Mouse (Mus musculus): ENCODE data around the gene Gnat2. TPM values are rescaled to one million over a fixed set of nuclear protein-coding genes. Genes with fewer than 3 reads are reported as not detected.

Gene Gnat2
- polyA plus RNA-seq, 1 experiment from 2014 or later, result 0.61 TPM

DNA sequence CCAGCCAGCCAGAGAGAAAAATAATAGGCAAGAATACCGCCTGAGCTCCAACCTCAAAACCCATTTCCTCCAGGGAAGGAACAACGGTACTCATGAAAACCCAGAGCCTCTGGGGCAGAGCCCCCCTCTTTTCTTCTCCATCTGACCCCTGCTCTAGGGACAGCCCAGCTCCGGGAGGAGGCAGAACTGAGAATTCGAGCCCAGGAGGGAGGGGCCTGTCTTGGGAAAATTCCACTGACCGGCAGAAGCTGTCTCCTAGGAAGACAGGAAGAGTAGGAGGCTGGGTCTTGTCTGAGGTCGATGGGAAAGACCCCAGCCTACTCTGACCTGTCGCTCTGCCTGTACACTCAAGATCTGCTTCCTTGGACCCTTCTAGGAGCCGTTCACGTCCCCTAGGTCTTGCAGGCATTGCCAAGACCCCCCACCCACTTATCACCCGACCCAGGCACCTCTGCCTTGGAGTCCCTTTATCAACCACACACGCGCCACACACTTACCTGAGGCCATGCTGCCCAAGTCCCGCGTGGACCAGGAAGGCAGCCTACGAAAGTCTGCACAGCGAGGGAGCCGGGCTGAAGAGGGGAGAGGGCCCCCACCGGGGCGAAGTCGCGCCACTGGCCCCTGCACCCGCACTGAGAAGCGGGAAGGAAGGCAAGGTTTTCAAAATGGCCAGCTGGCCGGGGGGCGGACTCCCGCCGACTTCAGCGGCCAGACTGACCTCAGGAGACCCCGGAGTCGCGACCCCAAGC, 6.7 kb upstream of the Gnat2 start:
- peak overlapping the region; percentile 89 for H3K27ac ChIP-seq (replicated peaks)
- H3K4me1 ChIP-seq, result peaks cover 79% of the 10 kb centered on the region
- WGBS, result under 1% methylated on average over 31 of the region's 31 CpGs

DNA sequence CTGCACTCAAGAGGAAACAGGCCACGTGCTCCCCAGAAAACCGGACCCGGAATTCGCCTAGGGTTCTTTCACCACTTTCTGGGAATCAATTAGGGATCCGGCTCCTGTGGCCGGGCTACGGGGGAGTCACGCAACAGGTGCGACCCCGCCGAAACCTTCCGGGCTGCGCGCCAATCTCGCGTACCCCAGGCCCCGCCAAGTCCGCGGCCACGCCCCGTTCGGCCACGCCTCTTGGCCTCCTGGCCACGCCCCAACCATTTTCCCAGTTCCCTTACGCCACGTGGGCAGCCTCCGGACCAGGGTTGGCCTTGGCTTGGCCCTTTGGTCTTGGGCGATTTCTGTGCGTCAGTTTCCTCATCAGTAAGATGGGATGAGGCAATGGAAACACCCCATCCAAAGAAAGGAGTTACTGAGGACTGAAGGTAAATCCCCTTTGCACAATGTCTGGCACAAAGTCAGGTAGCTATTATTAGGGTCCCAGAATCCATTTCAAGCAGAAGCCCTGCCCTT, 6.1 kb upstream of the Gnat2 start, which contains the start of gene Ampd2:
Gene Ampd2, minus strand, starts transcription at position 182 of the 510 bp plus-strand sequence.
- H3K27ac ChIP-seq (replicated peaks), result peak within 1 kb of the TSS; percentile 89
- H3K9ac ChIP-seq, result peak within 1 kb of the TSS; percentile 67
- H3K36me3 ChIP-seq, result no peaks in the 10 kb centered on the region
- H3K27me3 ChIP-seq, result no peaks in the 10 kb centered on the region
- no peak for ATAC-seq (ENCODE audit: insufficient number of reproducible peaks, low FRiP score, low TSS enrichment, low read depth)
- under 1% methylated on average over 29 of the region's 29 CpGs for WGBS
- peaks cover 77% of the 10 kb centered on the region for H3K4me1 ChIP-seq
- peak within 1 kb of the TSS; percentile 67 for H3K4me3 ChIP-seq (replicated peaks)
- H3K9me3 ChIP-seq (replicated peaks), result no peaks in the 10 kb centered on the region
- peak within 1 kb of the TSS; percentile 100 for H3K4me2 ChIP-seq (replicated peaks)

More for the DNA sequence above, 6.7 kb upstream of the Gnat2 start:
- H3K36me3 ChIP-seq, result 0 out of 2 replicates have a peak, but pooled peaks cover 3% of the 10 kb centered on the region
- no peaks in the 10 kb centered on the region for H3K9me3 ChIP-seq (replicated peaks)
- H3K27me3 ChIP-seq, result no peaks in the 10 kb centered on the region
- H3K9ac ChIP-seq, result peak overlapping the region; percentile 67
- H3K4me3 ChIP-seq (replicated peaks), result peak overlapping the region; percentile 67
- peak; percentile 71 for ATAC-seq (ENCODE audit: insufficient number of reproducible peaks, low FRiP score, low TSS enrichment, low read depth)
- H3K4me2 ChIP-seq (replicated peaks), result peak overlapping the region; percentile 100

DNA sequence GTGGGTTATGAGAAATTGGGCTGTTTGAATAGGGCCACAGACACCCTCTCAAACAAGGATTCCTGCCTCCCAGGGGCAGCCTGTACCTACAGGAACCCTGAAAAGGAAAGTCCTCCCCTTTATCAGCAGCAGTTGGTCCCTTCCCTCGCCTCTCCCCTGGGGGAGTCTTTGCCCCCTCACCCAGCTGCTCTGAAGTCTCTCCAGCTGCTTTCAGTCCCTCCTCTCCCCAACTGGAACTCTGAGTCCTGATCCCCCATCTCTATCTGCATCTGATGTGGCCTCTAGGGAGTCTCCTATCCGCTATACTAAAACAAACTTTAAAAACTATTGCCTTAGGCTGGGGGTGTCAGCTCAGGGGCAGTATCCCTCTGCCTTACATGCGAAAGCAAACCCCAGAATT, 5.3 kb upstream of the Gnat2 start:
- no peak overlapping the region for H3K4me2 ChIP-seq (replicated peaks)
- no peak overlapping the region; the same call in 1 of the 2 replicates for H3K27ac ChIP-seq (replicated peaks)
- no peaks in the 10 kb centered on the region for H3K9me3 ChIP-seq (replicated peaks)
- H3K9ac ChIP-seq, result no peak overlapping the region
- H3K4me1 ChIP-seq, result peaks cover 69% of the 10 kb centered on the region
- no peaks in the 10 kb centered on the region for H3K36me3 ChIP-seq
- WGBS, result 83% methylated on average over 3 of the region's 3 CpGs
- no peak for ATAC-seq (ENCODE audit: insufficient number of reproducible peaks, low FRiP score, low TSS enrichment, low read depth)
- H3K4me3 ChIP-seq (replicated peaks), result no peak overlapping the region
- no peaks in the 10 kb centered on the region for H3K27me3 ChIP-seq

DNA sequence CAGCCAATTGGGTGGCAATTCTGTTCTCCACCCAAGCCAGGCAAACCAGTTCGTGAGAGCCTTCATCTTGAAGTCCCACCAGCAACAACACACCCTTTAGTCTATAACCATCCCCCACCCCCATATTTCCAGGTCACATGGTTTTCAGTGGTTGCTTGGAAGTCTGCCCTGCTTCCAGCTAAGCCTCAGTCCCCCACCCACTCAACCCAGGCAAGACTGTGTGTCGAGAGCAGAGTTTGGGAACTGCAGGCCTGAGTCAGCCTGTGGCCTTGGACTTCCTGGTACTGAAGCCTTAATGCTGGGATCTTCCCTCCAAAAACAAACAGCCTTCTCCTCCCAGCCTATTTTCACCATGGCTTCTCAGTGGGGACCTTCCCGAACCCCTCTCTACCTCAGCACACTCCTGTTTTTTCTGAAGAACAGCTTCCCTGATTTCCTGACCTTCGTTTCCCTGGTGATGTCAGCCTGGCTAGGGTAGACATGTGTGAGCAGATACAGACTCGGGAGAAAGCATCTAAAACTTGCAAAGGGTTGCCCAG, 3.7 kb upstream of the Gnat2 start:
- Histone ChIP-seq H3K36me3 (no peaks in the 10 kb centered on the region), H3K9me3 (replicated peaks) (no peaks in the 10 kb centered on the region), H3K9ac (no peak overlapping the region), H3K4me3 (replicated peaks) (no peak overlapping the region), H3K27me3 (no peaks in the 10 kb centered on the region), H3K27ac (replicated peaks) (0 out of 2 replicates have a peak overlapping the region, but pooled peaks have one; percentile 34), H3K4me2 (replicated peaks) (no peak overlapping the region), H3K4me1 (peaks cover 55% of the 10 kb centered on the region)
- ATAC-seq (ENCODE audit: insufficient number of reproducible peaks, low FRiP score, low TSS enrichment, low read depth), result no peak
- 31% methylated on average over 5 of the region's 5 CpGs for WGBS

DNA sequence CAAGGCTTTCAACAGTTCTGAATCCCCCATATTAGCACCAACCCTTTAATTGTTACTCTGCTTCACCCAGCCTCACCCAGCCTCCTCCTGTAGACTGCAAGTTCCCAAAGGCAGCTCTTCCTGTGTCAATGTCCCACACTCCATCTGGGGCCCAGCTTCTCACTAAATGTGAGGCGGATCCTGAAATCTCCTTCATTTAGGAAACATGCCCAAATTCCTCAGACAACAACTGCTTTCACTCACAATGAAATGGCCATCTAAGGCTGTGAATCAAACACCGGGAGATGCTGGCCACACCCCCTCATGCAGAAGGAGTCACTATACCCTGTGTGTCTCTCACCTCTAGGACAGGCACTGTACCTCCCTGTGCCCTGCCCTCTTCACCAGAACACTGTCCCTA, 2.7 kb upstream of the Gnat2 start:
- no peak overlapping the region for H3K9ac ChIP-seq
- ATAC-seq (ENCODE audit: insufficient number of reproducible peaks, low FRiP score, low TSS enrichment, low read depth), result no peak
- H3K4me3 ChIP-seq (replicated peaks), result no peak overlapping the region
- H3K9me3 ChIP-seq (replicated peaks), result no peaks in the 10 kb centered on the region
- H3K4me1 ChIP-seq, result peaks cover 45% of the 10 kb centered on the region
- H3K27me3 ChIP-seq, result no peaks in the 10 kb centered on the region
- 32% methylated on average over 2 of the region's 2 CpGs for WGBS
- peak overlapping the region; percentile 48; the same call in 1 of the 2 replicates for H3K27ac ChIP-seq (replicated peaks)
- H3K36me3 ChIP-seq, result no peaks in the 10 kb centered on the region
- H3K4me2 ChIP-seq (replicated peaks), result no peak overlapping the region

DNA sequence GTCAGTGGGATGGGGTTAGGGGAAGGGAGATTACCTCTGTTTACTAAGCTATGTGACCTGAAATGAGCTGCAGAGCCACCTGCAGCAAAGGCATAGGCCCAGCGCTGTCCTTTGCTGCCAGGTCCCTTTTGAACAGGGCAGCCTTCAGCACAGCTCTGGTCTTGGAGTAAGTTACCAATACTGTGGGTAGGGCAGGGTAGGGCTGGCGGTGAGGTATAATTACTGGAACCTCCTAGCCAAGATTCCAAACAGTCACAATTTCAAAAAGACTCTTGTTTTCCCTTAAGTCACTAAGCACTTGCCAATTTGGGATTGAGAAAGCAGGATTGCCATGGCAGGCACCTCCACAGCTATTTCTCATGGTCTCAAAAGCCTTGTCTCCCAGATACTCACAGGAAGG, 2.0 kb upstream of the Gnat2 start:
- peaks cover 40% of the 10 kb centered on the region for H3K4me1 ChIP-seq
- peak overlapping the region; percentile 48; the same call in 1 of the 2 replicates for H3K27ac ChIP-seq (replicated peaks)
- H3K4me3 ChIP-seq (replicated peaks), result no peak overlapping the region
- no peak overlapping the region for H3K9ac ChIP-seq
- H3K36me3 ChIP-seq, result no peaks in the 10 kb centered on the region
- no peaks in the 10 kb centered on the region for H3K27me3 ChIP-seq
- 72% methylated on average over 2 of the region's 2 CpGs for WGBS
- H3K9me3 ChIP-seq (replicated peaks), result no peaks in the 10 kb centered on the region
- no peak overlapping the region for H3K4me2 ChIP-seq (replicated peaks)
- ATAC-seq (ENCODE audit: insufficient number of reproducible peaks, low FRiP score, low TSS enrichment, low read depth), result no peak

DNA sequence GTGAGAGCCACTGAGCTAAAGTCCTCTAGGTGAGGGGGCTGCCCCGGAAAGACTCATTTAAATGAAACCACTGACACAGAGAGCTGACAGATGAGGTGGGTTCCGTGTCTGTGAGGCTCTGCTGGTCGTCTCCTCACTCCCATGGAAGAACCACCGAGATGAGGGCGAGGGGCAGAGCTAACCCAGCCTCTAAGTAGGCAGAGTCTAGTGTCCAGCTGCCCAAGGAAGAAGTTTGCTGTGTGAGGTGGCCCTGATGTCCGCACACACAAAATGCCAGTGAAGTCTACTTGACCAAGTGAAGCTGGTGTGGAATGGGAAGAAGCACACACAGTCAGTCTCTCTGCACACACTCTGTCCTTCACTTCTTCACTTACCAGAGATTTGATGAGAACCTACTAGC, 559 bp upstream of the Gnat2 start:
- H3K27ac ChIP-seq (replicated peaks), result no peak overlapping the region
- H3K27me3 ChIP-seq, result no peaks in the 10 kb centered on the region
- peaks cover 25% of the 10 kb centered on the region for H3K4me1 ChIP-seq
- H3K4me2 ChIP-seq (replicated peaks), result no peak overlapping the region
- WGBS, result 77% methylated on average over 6 of the region's 6 CpGs
- H3K9ac ChIP-seq, result no peak overlapping the region
- no peaks in the 10 kb centered on the region for H3K36me3 ChIP-seq
- H3K4me3 ChIP-seq (replicated peaks), result no peak overlapping the region
- ATAC-seq (ENCODE audit: insufficient number of reproducible peaks, low FRiP score, low TSS enrichment, low read depth), result no peak
- H3K9me3 ChIP-seq (replicated peaks), result no peaks in the 10 kb centered on the region

DNA sequence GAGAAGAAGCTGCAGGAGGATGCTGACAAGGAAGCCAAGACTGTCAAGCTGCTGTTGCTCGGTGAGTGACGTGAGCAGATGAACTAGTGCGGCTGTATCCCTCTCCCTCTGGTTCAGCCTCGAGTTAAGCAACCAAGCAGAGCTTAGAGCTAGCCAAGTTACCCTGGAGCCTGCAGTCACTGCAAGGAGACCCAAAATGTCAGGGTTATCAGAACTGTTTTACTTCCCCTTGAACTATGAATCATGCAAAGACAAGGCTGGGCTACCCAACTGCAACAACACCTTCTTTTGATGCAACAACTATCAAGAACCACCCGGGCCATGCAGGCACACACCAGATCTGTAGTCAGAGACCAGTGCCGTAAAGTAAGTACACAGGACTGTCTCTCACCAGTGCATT, 717 bp downstream of the Gnat2 start:
- Histone ChIP-seq H3K9ac (no peak overlapping the region), H3K4me3 (replicated peaks) (no peak overlapping the region), H3K27me3 (no peaks in the 10 kb centered on the region), H3K4me2 (replicated peaks) (no peak overlapping the region), H3K4me1 (peaks cover 18% of the 10 kb centered on the region), H3K27ac (replicated peaks) (no peak overlapping the region), H3K9me3 (replicated peaks) (no peaks in the 10 kb centered on the region), H3K36me3 (no peaks in the 10 kb centered on the region)
- no peak for ATAC-seq (ENCODE audit: insufficient number of reproducible peaks, low FRiP score, low TSS enrichment, low read depth)
- 55% methylated on average over 6 of the region's 6 CpGs for WGBS

DNA sequence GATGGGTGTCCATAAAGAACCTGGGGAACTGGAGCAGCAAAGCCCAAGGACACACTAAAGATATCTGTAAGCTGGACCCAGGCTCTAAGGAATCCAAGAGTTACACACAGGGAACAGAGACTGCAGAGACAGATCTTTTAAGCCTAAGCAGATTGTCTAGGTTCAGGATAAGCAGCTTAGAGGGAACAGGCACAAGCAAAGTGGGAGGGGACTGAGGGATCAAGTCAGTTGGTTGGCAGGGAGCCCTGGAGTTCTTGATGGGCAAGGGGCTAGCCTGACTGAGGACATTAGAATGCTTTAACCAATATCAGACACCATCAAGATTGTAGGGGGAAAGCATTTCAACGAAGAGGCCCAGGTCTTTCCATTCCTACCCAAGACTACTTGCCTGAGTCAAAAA, 1.6 kb downstream of the Gnat2 start:
- Histone ChIP-seq H3K27me3 (no peaks in the 10 kb centered on the region), H3K9ac (no peak overlapping the region), H3K36me3 (no peaks in the 10 kb centered on the region), H3K4me1 (peaks cover 12% of the 10 kb centered on the region), H3K9me3 (replicated peaks) (no peaks in the 10 kb centered on the region), H3K4me3 (replicated peaks) (no peak overlapping the region), H3K27ac (replicated peaks) (no peak overlapping the region), H3K4me2 (replicated peaks) (no peak overlapping the region)
- 89% methylated on average over 1 of the region's 1 CpGs for WGBS
- ATAC-seq (ENCODE audit: insufficient number of reproducible peaks, low FRiP score, low TSS enrichment, low read depth), result no peak

DNA sequence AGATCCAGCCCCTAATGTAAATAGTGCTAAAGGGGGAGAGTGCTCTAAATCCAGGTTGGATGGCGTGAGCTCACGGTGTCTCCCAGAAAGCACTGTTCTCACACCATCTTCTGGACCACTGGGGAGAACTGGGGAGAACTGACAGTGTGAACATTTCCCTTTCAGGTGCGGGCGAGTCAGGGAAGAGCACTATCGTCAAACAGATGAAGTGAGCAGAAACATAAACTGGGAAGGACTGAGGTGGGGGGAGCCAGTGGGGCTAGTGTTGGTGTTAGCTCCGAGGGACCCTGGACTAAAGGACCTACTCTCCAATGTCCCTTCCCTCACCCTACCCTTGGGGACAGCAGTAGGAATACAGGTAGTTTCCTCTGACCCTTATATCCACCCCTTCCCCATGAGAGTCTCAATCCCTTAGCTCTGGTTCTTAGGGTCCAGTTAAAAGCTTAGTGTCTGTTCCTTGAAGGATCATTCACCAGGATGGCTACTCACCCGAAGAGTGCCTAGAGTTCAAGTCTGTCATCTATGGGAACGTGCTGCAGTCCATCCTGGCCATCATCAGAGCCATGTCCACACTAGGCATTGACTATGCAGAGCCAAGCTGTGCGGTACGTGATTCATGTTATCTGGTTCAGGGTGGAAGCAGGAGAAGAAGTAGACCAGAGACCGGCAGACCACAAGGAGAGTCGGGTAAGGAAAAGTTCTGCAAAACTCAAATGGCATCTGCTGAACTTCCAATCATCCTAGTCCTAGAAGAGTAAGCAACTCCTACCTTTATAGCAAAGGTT, 2.6 kb downstream of the Gnat2 start:
- no peak overlapping the region for H3K4me3 ChIP-seq (replicated peaks)
- no peak overlapping the region for H3K4me2 ChIP-seq (replicated peaks)
- no peaks in the 10 kb centered on the region for H3K9me3 ChIP-seq (replicated peaks)
- WGBS, result 92% methylated on average over 12 of the region's 12 CpGs
- no peaks in the 10 kb centered on the region for H3K27me3 ChIP-seq
- H3K9ac ChIP-seq, result no peak overlapping the region
- ATAC-seq (ENCODE audit: insufficient number of reproducible peaks, low FRiP score, low TSS enrichment, low read depth), result no peak
- H3K36me3 ChIP-seq, result no peaks in the 10 kb centered on the region
- H3K4me1 ChIP-seq, result peaks cover 2% of the 10 kb centered on the region
- H3K27ac ChIP-seq (replicated peaks), result no peak overlapping the region

DNA sequence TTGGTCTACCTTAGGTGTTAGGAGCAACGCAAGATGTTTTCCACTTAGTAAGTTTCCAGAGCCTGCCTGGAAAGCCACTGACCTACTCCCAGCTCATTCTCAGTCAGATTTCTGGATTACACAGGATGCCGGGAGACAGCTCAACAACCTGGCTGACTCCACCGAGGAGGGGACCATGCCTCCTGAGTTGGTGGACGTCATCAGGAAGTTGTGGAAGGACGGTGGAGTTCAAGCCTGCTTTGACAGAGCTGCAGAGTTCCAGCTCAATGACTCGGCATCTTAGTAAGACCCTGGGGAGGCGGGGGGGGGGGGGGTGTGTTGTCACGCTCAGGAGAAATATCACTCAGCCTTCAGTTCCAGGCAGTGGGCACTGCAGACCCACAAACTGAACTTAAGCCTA, 3.6 kb downstream of the Gnat2 start:
- H3K4me1 ChIP-seq, result no peaks in the 10 kb centered on the region
- no peaks in the 10 kb centered on the region for H3K9me3 ChIP-seq (replicated peaks)
- H3K4me2 ChIP-seq (replicated peaks), result no peak overlapping the region
- H3K27ac ChIP-seq (replicated peaks), result no peak overlapping the region
- H3K9ac ChIP-seq, result no peak overlapping the region
- H3K4me3 ChIP-seq (replicated peaks), result no peak overlapping the region
- no peaks in the 10 kb centered on the region for H3K36me3 ChIP-seq
- ATAC-seq (ENCODE audit: insufficient number of reproducible peaks, low FRiP score, low TSS enrichment, low read depth), result no peak
- no peaks in the 10 kb centered on the region for H3K27me3 ChIP-seq
- 60% methylated on average over 8 of the region's 8 CpGs for WGBS

All from embryonic facial prominence, embryonic 15.5 days (tissue).